Mouse (Mus musculus) MN1 (cell line): ENCODE data around the gene Pafah2.

Experiments
- DNase-seq: peaks from one replicate; pipeline ENCODE4 v3.0.0-alpha.2; 2016; ENCODE audit warnings: low spot score

The Pafah2 gene

DNA sequence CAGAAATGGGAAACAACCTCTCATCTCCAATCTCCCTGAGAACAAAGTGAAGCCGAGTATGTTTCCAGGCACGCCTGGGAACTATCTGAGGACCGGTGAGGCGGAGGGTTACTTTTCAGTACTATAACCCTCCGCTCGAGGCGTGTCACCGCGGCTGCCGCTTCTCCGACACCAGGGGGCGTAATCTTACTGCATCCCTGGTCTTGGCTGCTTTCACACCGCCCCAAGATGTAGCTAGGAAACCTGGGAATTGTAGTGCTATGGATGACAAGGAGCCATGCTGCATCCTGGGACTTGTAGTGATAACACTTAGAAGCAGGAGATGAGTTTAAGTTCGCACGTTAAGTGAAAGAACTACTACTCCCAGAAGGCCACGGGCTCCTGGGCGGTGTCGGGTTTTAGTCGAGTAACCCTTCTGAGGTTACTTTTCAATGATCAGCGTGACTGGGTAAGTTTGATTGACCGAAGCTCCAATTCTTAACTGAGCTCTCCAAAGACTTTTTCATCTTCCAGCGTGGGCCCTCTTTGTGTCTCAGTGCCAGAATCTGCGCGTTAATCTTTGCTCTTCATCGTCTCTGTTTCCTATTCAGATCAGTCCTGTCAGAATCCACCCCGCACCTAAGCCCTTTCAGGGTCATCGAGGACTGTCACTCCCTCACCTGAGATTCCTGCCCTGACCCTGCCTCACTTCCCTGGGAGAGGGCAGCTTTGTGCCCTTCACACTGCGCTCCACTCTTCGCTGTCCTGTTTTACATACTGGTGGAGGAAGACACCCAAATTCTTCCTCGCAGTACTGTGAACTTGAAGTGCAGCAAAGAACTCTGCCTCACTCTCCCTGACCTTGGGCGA lies at the start of gene Pafah2:
Gene Pafah2, plus strand, starts transcription at position 344 of the 849 bp plus-strand sequence.
- DNase-seq: peak; percentile 99

- DNase-seq: no peak
These were observed 48.0 kb upstream of the Pafah2 start for GRCm38 (mm10) chr4:134348078-134348477.

GRCm38 (mm10) chr4:134348545-134348944 lies 47.6 kb upstream of the Pafah2 start:
- DNase-seq: no peak

DNA sequence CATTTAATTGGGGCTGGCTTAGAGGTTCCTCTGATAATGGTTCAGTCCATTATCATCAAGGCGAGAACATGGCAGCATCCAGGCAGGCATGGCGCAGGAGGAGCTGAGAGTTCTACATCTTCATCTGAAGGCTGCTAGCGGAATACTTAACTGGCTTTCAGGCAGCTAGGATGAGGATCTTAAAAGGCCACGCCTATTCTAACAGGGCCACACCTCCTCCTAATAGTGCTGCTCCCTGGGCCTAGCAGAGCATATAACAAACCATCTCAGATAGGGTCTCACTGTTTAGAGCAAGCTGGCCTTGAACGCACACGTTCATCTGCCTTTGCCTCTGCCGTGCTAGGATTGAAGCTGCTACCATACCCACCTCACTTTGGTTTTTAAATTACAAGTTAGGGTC lies 46.3 kb upstream of the Pafah2 start:
- no peak for DNase-seq

- no peak for DNase-seq
These were observed 45.5 kb upstream of the Pafah2 start for GRCm38 (mm10) chr4:134350641-134351040.

- DNase-seq: no peak
These were observed 44.5 kb upstream of the Pafah2 start for GRCm38 (mm10) chr4:134351329-134352260.

DNA sequence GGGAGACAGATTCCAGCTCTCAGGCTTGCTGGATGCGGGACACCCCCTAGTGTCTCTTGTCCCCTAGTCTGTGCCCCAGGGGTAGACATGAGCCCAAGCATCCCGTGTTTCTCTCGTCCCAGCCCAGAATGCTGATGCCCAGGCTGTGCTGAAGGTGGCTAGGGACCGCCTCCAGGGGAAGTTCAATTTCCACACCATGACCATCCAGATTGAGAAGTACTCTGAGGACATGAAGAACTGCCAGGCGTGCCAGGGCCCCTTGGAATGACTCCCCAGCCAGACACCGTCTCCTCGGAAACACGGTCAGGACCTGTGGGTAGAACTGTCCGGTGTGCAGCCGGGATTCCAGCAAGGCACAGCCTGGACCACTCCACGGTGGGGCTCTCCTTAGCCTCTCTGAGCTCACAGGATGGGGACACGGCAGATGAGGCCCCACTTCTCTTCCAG lies 43.8 kb upstream of the Pafah2 start:
- no peak for DNase-seq

DNA sequence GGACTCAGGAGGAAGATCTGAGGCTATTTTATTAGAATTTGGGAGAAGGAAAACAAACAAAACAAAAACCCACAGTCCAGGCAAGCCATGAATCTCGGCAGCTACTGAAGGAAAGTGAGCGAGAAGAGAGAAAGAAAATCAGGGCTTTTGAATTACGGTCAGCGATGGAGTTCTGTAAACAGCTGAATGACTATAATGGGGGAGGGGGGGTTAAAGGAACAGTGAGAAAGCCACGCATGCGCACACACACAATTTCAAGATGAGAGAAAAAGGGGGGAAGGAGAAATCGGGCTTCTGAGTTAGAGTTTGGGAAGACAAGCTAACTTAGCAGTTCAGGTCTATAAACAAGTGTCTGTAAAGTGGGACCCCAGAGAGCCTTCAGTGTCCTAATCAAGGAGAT lies 43.2 kb upstream of the Pafah2 start:
- DNase-seq: no peak

- DNase-seq: no peak
These were observed 42.4 kb upstream of the Pafah2 start for GRCm38 (mm10) chr4:134353527-134354409.

DNA sequence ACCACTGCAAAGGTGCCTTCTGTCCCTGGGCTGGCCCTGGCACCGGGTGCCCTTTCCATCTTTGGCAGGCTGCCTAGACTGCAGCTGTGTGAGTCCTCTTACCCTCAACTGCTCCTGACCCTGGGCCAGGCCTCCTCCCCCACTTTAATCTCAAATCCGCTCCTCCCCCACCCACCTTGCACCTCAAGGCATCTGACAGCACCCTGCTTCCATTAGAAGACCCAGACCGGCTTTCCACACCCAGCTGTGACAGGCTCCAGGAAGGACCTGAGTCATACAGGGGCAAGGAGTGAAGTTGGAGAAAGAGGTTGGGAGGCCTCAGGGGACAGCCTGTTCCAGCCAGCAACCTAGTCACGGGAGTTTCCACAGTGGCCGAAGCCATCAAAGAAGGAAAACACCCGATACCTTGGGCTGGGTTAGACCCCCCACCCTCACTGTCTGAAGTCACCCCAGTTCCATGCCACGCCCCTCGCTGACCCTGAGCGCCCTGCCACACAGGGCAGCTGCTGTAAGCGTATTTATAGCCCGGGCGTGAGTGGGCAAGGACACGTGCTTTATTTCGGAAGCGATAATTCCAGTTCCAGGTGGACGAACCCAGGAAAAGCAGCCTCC lies 40.2 kb upstream of the Pafah2 start:
- peak; percentile 88 for DNase-seq

DNA sequence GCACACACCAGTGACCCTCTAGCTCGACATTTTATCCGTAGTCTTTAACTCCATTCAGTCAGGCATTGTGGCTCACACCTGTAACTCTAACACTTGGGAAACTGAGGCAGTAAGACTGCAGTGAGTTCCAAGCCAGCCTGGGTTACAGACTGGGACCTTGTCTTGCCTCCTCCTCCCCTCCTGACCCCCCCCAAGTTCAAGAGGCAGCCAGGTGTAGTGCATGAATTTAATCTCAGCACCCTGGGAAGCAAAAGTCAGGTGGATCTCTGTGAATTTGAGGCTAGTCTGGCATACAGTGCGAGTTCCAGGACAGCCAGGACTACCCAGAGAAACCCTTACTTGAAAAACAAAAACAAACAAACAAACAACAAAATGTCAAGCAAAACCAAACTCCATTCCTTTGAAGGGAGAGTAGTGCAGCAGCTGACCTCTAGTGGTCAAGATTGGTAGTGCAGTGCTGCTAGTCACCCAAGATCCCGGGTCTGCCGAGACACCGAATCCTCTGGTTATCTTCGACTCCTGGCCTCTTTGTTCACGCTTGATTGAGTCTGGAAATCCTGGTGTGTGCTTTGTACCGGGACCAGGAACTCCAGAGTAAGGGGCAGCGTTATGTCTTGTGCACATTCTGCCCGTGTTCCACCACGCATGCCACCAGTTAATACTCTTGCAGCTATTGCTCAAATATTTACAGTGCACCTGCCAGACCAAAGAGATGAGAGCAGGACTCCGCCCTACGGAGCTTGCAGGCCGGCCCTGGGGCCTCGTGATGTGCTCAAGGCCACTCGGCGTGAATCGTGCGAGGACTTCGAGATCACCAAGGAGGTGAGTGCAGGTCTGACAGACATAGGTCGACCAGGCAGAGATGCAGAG lies 39.3 kb upstream of the Pafah2 start:
- DNase-seq: peak; percentile 80

DNA sequence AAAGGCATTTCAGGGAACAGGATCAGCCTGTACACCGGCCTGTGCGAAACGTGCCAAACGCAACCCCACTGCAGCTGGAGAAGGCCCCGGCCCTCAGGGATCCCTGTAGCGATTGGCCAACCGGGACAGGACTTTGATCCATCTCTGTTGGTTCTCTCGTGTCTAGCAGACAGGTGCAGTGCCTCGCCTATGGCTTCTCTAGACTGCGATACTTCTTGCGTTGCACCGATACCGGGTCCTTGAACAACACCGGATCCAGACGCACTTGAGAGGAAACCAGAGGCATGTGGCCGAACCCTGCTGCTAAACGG lies 38.7 kb upstream of the Pafah2 start:
- no peak for DNase-seq

GRCm38 (mm10) chr4:134359649-134360048 lies 36.5 kb upstream of the Pafah2 start:
- no peak for DNase-seq

DNA sequence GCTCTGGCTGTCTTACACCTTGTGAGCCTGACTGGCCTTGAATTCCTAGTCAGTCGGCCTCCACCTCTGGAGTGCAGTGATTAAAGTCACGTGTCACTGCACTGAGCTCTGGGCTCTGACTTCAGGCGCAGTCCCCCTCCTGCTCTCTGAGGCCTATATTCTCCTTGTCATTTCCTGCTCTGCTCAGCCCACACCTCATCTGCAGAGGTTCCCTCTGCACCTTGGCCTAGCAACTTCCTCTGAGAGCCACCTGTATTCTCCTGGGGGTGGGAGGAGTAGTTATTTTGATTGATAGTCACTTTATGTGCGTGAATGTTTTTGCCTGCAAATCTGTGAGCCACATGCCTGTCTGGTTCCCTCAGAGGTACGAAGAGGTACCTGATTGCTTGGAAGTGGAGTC lies 34.9 kb upstream of the Pafah2 start:
- DNase-seq: no peak

DNA sequence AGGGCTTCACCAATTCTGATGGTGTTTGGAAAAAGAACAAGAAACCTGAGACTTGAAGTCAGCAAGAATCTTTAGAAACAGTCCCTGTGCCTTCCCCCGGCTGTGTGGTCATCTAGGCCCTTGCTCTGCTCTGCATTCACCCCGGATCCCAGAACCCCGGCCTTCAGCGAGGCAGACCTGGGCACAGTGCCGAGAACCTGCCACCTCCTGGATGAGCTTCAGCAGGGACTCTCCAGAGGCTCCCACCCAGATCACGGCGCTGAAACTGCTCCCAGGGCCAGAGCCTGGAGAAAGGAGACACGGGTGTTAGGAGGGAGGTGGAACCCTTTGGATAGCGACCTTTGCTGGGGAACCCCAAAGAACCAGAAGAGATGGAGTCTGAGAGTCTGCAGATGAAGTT lies 34.0 kb upstream of the Pafah2 start:
- no peak for DNase-seq

GRCm38 (mm10) chr4:134362586-134362985 lies 33.5 kb upstream of the Pafah2 start:
- no peak for DNase-seq

DNA sequence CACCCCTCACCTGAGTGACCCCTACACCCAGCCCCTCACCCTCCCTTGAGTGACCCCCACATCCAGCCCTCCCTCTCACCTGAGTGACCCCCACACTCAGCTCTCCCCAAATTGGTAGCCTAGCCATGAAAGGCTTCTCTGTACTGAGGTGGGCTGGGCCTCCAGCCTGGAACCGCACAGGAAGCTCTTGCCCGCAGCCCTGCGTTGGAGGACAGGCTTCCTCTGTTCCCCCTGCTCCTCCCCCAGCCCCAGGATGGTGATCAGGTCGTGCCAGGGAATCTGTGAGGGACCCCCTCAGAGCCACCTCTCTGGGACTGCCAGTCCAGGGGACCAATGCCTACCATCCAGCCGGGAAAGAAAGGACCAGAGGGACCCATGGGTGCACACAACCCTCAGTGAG lies 30.8 kb upstream of the Pafah2 start:
- DNase-seq: no peak

DNA sequence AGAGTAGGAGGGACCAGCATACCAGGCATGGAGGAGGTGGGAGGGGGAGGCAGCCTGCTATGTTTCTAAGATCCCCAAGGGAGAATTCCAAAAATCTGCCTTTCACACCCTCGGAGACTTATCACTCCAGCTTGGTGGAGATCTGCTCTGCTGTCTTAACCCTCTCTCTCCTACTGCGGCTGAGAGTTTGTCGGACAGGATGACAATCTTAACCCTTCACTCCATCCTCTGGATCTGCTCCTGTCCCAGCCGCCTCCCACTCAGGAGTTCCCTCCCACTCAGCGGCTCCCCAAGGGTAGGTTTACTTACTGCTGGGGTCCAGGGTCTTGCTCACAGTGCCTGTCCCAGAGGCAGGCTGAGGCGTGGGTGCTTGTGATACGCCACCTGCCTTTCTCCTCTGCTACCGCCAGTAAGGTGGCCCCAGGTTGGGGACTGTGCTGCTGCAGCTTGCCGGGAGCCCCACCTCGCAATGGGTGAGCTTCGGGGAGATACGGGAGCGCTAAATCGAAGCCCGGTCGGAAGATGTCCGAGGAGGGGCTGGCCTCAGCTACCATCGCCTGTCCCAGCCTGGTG lies 25.4 kb upstream of the Pafah2 start:
- no peak for DNase-seq

- DNase-seq: no peak
These were observed 24.7 kb upstream of the Pafah2 start for GRCm38 (mm10) chr4:134371316-134371855.

- DNase-seq: peak; percentile 89
These were observed 23.8 kb upstream of the Pafah2 start for GRCm38 (mm10) chr4:134372294-134372747.
